Mouse (Mus musculus): ENCODE data around the gene Anks1. TPM values are rescaled to one million over a fixed set of nuclear protein-coding genes. Genes with fewer than 3 reads are reported as not detected.

The Anks1 gene
- total RNA-seq, 1 experiment, result 20.9 TPM

- peaks cover 4% of the 10 kb centered on the region; the same call in 1 of the 2 replicates for H3K36me3 ChIP-seq (ENCODE audit: control insufficient read depth, insufficient read depth, low read length, poor library complexity, severe bottlenecking)
- no peak overlapping the region for H3K4me3 ChIP-seq (ENCODE audit: insufficient read depth in 1 of 2, low read depth in 1 of 2, low read length in 2 of 2, poor library complexity in 1 of 2, severe bottlenecking in 1 of 2)
- H3K9me3 ChIP-seq (ENCODE audit: control insufficient read depth, insufficient read depth, low read depth, low read length), result no peaks in the 10 kb centered on the region
- H3K9ac ChIP-seq (ENCODE audit: insufficient read depth, low read depth, low read length, poor library complexity, severe bottlenecking), result no peak overlapping the region
- peaks cover 5 to 13% of the 10 kb centered on the region in 2 experiments for H3K4me1 ChIP-seq (ENCODE audit: control insufficient read depth in 2 of 2, insufficient read depth in 2 of 2, low read length in 2 of 2, poor library complexity in 1 of 2)
- DNase-seq (ENCODE audit: low read depth, low spot score), result no peak
- in situ Hi-C loops (cut with MboI; ENCODE audit: low sequenced_read_pairs in 2 of 2, unreplicated experiment in 2 of 2), result no loop called here
- no peak overlapping the region for H3K27ac ChIP-seq (ENCODE audit: insufficient read depth, low read depth, low read length, poor library complexity, severe bottlenecking)
- TF ChIP-seq HCFC1 (IDR thresholded peaks at IDR 0.05; ENCODE audit: borderline replicate concordance, insufficient read depth, low read length) (no peak), CHD2 (IDR thresholded peaks at IDR 0.05; ENCODE audit: low read depth, low read length) (no peak), ZNF384 (IDR thresholded peaks at IDR 0.05; ENCODE audit: low read depth, low read length) (no peak), ZC3H11A (IDR thresholded peaks at IDR 0.05; ENCODE audit: borderline replicate concordance, low read depth, low read length) (no peak), MAFK (IDR thresholded peaks at IDR 0.05; ENCODE audit: insufficient read depth, low read depth, low read length) (no peak)
These were observed 117.2 kb downstream of the Anks1 start for GRCm38 (mm10) chr17:28026111-28026872.

- peaks cover 4% of the 10 kb centered on the region; the same call in 1 of the 2 replicates for H3K36me3 ChIP-seq (ENCODE audit: control insufficient read depth, insufficient read depth, low read length, poor library complexity, severe bottlenecking)
- no peak overlapping the region for H3K9ac ChIP-seq (ENCODE audit: insufficient read depth, low read depth, low read length, poor library complexity, severe bottlenecking)
- no peak overlapping the region for H3K27ac ChIP-seq (ENCODE audit: insufficient read depth, low read depth, low read length, poor library complexity, severe bottlenecking)
- H3K9me3 ChIP-seq (ENCODE audit: control insufficient read depth, insufficient read depth, low read depth, low read length), result no peaks in the 10 kb centered on the region
- TF ChIP-seq CHD2 (IDR thresholded peaks at IDR 0.05; ENCODE audit: low read depth, low read length) (no peak), ZNF384 (IDR thresholded peaks at IDR 0.05; ENCODE audit: low read depth, low read length) (no peak), MAFK (IDR thresholded peaks at IDR 0.05; ENCODE audit: insufficient read depth, low read depth, low read length) (no peak), HCFC1 (IDR thresholded peaks at IDR 0.05; ENCODE audit: borderline replicate concordance, insufficient read depth, low read length) (no peak), ZC3H11A (IDR thresholded peaks at IDR 0.05; ENCODE audit: borderline replicate concordance, low read depth, low read length) (no peak)
- in situ Hi-C loops (cut with MboI; ENCODE audit: low sequenced_read_pairs in 2 of 2, unreplicated experiment in 2 of 2), result no loop called here
- no peak for DNase-seq (ENCODE audit: low read depth, low spot score)
- H3K4me3 ChIP-seq (ENCODE audit: insufficient read depth in 1 of 2, low read depth in 1 of 2, low read length in 2 of 2, poor library complexity in 1 of 2, severe bottlenecking in 1 of 2), result no peak overlapping the region
- peaks cover 5 to 13% of the 10 kb centered on the region in 2 experiments for H3K4me1 ChIP-seq (ENCODE audit: control insufficient read depth in 2 of 2, insufficient read depth in 2 of 2, low read length in 2 of 2, poor library complexity in 1 of 2)
These were observed 118.1 kb downstream of the Anks1 start for GRCm38 (mm10) chr17:28027197-28027596.

- Histone ChIP-seq H3K9ac (ENCODE audit: insufficient read depth, low read depth, low read length, poor library complexity, severe bottlenecking) (no peak overlapping the region), H3K27ac (ENCODE audit: insufficient read depth, low read depth, low read length, poor library complexity, severe bottlenecking) (no peak overlapping the region), H3K36me3 (ENCODE audit: control insufficient read depth, insufficient read depth, low read length, poor library complexity, severe bottlenecking) (peaks cover 4% of the 10 kb centered on the region; the same call in 1 of the 2 replicates), H3K4me3 (ENCODE audit: insufficient read depth in 1 of 2, low read depth in 1 of 2, low read length in 2 of 2, poor library complexity in 1 of 2, severe bottlenecking in 1 of 2) (no peak overlapping the region), H3K4me1 (ENCODE audit: control insufficient read depth in 2 of 2, insufficient read depth in 2 of 2, low read length in 2 of 2, poor library complexity in 1 of 2) (peaks cover 5 to 13% of the 10 kb centered on the region in 2 experiments), H3K9me3 (ENCODE audit: control insufficient read depth, insufficient read depth, low read depth, low read length) (no peaks in the 10 kb centered on the region)
- DNase-seq (ENCODE audit: low read depth, low spot score), result no peak
- in situ Hi-C loops (cut with MboI; ENCODE audit: low sequenced_read_pairs in 2 of 2, unreplicated experiment in 2 of 2), result no loop called here
- TF ChIP-seq MAFK (IDR thresholded peaks at IDR 0.05; ENCODE audit: insufficient read depth, low read depth, low read length) (no peak), ZNF384 (IDR thresholded peaks at IDR 0.05; ENCODE audit: low read depth, low read length) (no peak), HCFC1 (IDR thresholded peaks at IDR 0.05; ENCODE audit: borderline replicate concordance, insufficient read depth, low read length) (no peak), CHD2 (IDR thresholded peaks at IDR 0.05; ENCODE audit: low read depth, low read length) (no peak), ZC3H11A (IDR thresholded peaks at IDR 0.05; ENCODE audit: borderline replicate concordance, low read depth, low read length) (no peak)
These were observed 119.1 kb downstream of the Anks1 start for GRCm38 (mm10) chr17:28028236-28028635.

GRCm38 (mm10) chr17:28029308-28029707 lies 120.2 kb downstream of the Anks1 start:
- DNase-seq (ENCODE audit: low read depth, low spot score), result no peak
- no peak overlapping the region for H3K9ac ChIP-seq (ENCODE audit: insufficient read depth, low read depth, low read length, poor library complexity, severe bottlenecking)
- TF ChIP-seq ZNF384 (IDR thresholded peaks at IDR 0.05; ENCODE audit: low read depth, low read length) (no peak), CHD2 (IDR thresholded peaks at IDR 0.05; ENCODE audit: low read depth, low read length) (no peak), MAFK (IDR thresholded peaks at IDR 0.05; ENCODE audit: insufficient read depth, low read depth, low read length) (no peak)
- H3K4me3 ChIP-seq (ENCODE audit: insufficient read depth in 1 of 2, low read depth in 1 of 2, low read length in 2 of 2, poor library complexity in 1 of 2, severe bottlenecking in 1 of 2), result no peak overlapping the region
- H3K36me3 ChIP-seq (ENCODE audit: control insufficient read depth, insufficient read depth, low read length, poor library complexity, severe bottlenecking), result peaks cover 4% of the 10 kb centered on the region; the same call in 1 of the 2 replicates
- in situ Hi-C loops (cut with MboI; ENCODE audit: low sequenced_read_pairs in 2 of 2, unreplicated experiment in 2 of 2), result no loop called here
- H3K27ac ChIP-seq (ENCODE audit: insufficient read depth, low read depth, low read length, poor library complexity, severe bottlenecking), result no peak overlapping the region
- no peaks in the 10 kb centered on the region for H3K9me3 ChIP-seq (ENCODE audit: control insufficient read depth, insufficient read depth, low read depth, low read length)
- H3K4me1 ChIP-seq (ENCODE audit: control insufficient read depth in 2 of 2, insufficient read depth in 2 of 2, low read length in 2 of 2, poor library complexity in 1 of 2), result peaks cover 5 to 13% of the 10 kb centered on the region in 2 experiments
